In genomic region chr8:71568387-71568937, GRCm38 (mm10) we compare ENCODE assay signal across 8 mouse cellular contexts. TPM values are rescaled to one million over a fixed set of nuclear protein-coding genes. Genes with fewer than 3 reads are reported as not detected.
DNase-seq lines count a peak whose midpoint lies in the region; ATAC-seq and TF ChIP-seq lines count a peak whose summit lies in the region.

TSS of gene Slc27a1 (plus strand) at chr8:71568882.

- H3K36me3 ChIP-seq in embryonic facial prominence, embryonic 14.5 days (ENCODE audit: control insufficient read depth, insufficient read depth, low read length), result no peaks in the 10 kb centered on the region
- no peaks in the 10 kb centered on the region for H3K36me3 ChIP-seq in heart, embryonic 14.5 days (ENCODE audit: control insufficient read depth, insufficient read depth, low read length)
- no peaks in the 10 kb centered on the region for H3K36me3 ChIP-seq in kidney, postnatal 0 days (ENCODE audit: insufficient read depth, low read length)
- no peaks in the 10 kb centered on the region for H3K36me3 ChIP-seq in liver, embryonic 13.5 days
- no peaks in the 10 kb centered on the region for H3K36me3 ChIP-seq in neural tube, embryonic 13.5 days

- 8% methylated on average over 13 of the region's 13 CpGs for whole genome bisulfite sequencing in embryonic facial prominence, embryonic 14.5 days
- 16% methylated on average over 13 of the region's 13 CpGs for WGBS in heart, embryonic 14.5 days
- 8% methylated on average over 13 of the region's 13 CpGs for WGBS in kidney, postnatal 0 days
- 28% methylated on average over 13 of the region's 13 CpGs for WGBS in liver, embryonic 13.5 days (ENCODE audit: insufficient replicate concordance)
- 14% methylated on average over 13 of the region's 13 CpGs for WGBS in neural tube, embryonic 13.5 days

- no peak for TF ChIP-seq CTCF in kidney, postnatal 0 days (IDR thresholded peaks at IDR 0.05; ENCODE audit: low read depth)

- H3K27ac ChIP-seq in embryonic facial prominence, embryonic 14.5 days (replicated peaks; ENCODE audit: low read depth, low read length), result peak within 1 kb of the TSS; percentile 81
- peak within 1 kb of the TSS in 1 of 2 experiments; percentile 64; a peak in 2 of 4 replicates for H3K27ac ChIP-seq in heart, embryonic 14.5 days (replicated peaks in 1 of 2; ENCODE audit: control insufficient read depth in 1 of 2, insufficient read depth in 1 of 2, low read depth in 2 of 2, low read length in 2 of 2)
- peak within 1 kb of the TSS; percentile 96 for H3K27ac ChIP-seq in kidney, postnatal 0 days
- no peak within 1 kb of the TSS for H3K27ac ChIP-seq in liver, embryonic 13.5 days
- H3K27ac ChIP-seq in neural tube, embryonic 13.5 days (replicated peaks), result peak within 1 kb of the TSS; percentile 82

- peak within 1 kb of the TSS; percentile 74 for H3K9ac ChIP-seq in embryonic facial prominence, embryonic 14.5 days (ENCODE audit: low read depth, low read length)
- H3K9ac ChIP-seq in heart, embryonic 14.5 days (ENCODE audit: low read length), result peak within 1 kb of the TSS; percentile 73
- peak within 1 kb of the TSS; percentile 67 for H3K9ac ChIP-seq in kidney, postnatal 0 days (ENCODE audit: low read depth, low read length)
- 0 out of 2 replicates have a peak within 1 kb of the TSS, but pooled peaks have one; percentile 47 for H3K9ac ChIP-seq in liver, embryonic 13.5 days
- H3K9ac ChIP-seq in neural tube, embryonic 13.5 days, result peak within 1 kb of the TSS; percentile 83

- H3K9me3 ChIP-seq in embryonic facial prominence, embryonic 14.5 days (ENCODE audit: control insufficient read depth, low read length), result no peaks in the 10 kb centered on the region
- 0 out of 2 replicates have a peak, but pooled peaks cover 2% of the 10 kb centered on the region for H3K9me3 ChIP-seq in heart, embryonic 14.5 days (ENCODE audit: control insufficient read depth, low read length)
- H3K9me3 ChIP-seq in kidney, postnatal 0 days (replicated peaks; ENCODE audit: low read length), result no peaks in the 10 kb centered on the region
- peaks cover 8% of the 10 kb centered on the region; the same call in 1 of the 2 replicates for H3K9me3 ChIP-seq in liver, embryonic 13.5 days (replicated peaks)
- H3K9me3 ChIP-seq in neural tube, embryonic 13.5 days, result no peaks in the 10 kb centered on the region

- H3K27me3 ChIP-seq in embryonic facial prominence, embryonic 14.5 days (replicated peaks; ENCODE audit: control insufficient read depth, insufficient read depth, low read length), result peaks cover 3% of the 10 kb centered on the region; the same call in 1 of the 2 replicates
- 0 out of 2 replicates have a peak, but pooled peaks cover 4% of the 10 kb centered on the region for H3K27me3 ChIP-seq in heart, embryonic 14.5 days (ENCODE audit: control insufficient read depth, insufficient read depth, low read length)
- no peaks in the 10 kb centered on the region for H3K27me3 ChIP-seq in kidney, postnatal 0 days (ENCODE audit: insufficient read depth, low read length)
- H3K27me3 ChIP-seq in liver, embryonic 13.5 days, result peaks cover 47% of the 10 kb centered on the region
- peaks cover 54% of the 10 kb centered on the region for H3K27me3 ChIP-seq in neural tube, embryonic 13.5 days

- H3K4me2 ChIP-seq in embryonic facial prominence, embryonic 14.5 days (ENCODE audit: low read depth, low read length), result peak within 1 kb of the TSS; percentile 87
- peak within 1 kb of the TSS; percentile 91 for H3K4me2 ChIP-seq in heart, embryonic 14.5 days (ENCODE audit: low read length)
- peak within 1 kb of the TSS; percentile 62 for H3K4me2 ChIP-seq in kidney, postnatal 0 days (ENCODE audit: low read length)
- peak within 1 kb of the TSS; percentile 81 for H3K4me2 ChIP-seq in liver, embryonic 13.5 days
- H3K4me2 ChIP-seq in neural tube, embryonic 13.5 days, result peak within 1 kb of the TSS; percentile 84

- no peak for ATAC-seq in embryonic facial prominence, embryonic 14.5 days (ENCODE audit: low read depth)
- ATAC-seq in heart, embryonic 14.5 days (ENCODE audit: insufficient number of reproducible peaks, insufficient read depth, low FRiP score, low read depth), result no peak
- ATAC-seq in kidney, postnatal 0 days (replicated peaks; ENCODE audit: low FRiP score, low read depth), result peak; percentile 9; the same call in 1 of the 2 replicates
- ATAC-seq in liver, embryonic 13.5 days (ENCODE audit: low read depth), result no peak
- ATAC-seq in neural tube, embryonic 13.5 days (ENCODE audit: low read depth), result no peak; the same call in 1 of the 2 replicates

- DNase-seq in thymus, postnatal 0 days (ENCODE audit: low spot score), result no peak
- no peak for DNase-seq in thymus, adult 18-20 months
- no peak for DNase-seq in embryonic facial prominence, embryonic 14.5 days (ENCODE audit: low spot score)
- peak; percentile 64 for DNase-seq in kidney, postnatal 0 days (ENCODE audit: low spot score)
- no peak for DNase-seq in liver, embryonic 13.5 days
- no peak for DNase-seq in natural killer cell, adult 2 months (ENCODE audit: low spot score in 2 of 2)

- H3K4me1 ChIP-seq in embryonic facial prominence, embryonic 14.5 days (ENCODE audit: control insufficient read depth, insufficient read depth, low read length), result peaks cover 19% of the 10 kb centered on the region; the same call in 1 of the 2 replicates
- peaks cover 16 to 26% of the 10 kb centered on the region in 2 experiments for H3K4me1 ChIP-seq in heart, embryonic 14.5 days (ENCODE audit: control insufficient read depth in 2 of 2, insufficient read depth in 2 of 2, low read length in 2 of 2)
- H3K4me1 ChIP-seq in kidney, postnatal 0 days (replicated peaks; ENCODE audit: insufficient read depth, low read length), result peaks cover 6% of the 10 kb centered on the region; the same call in 1 of the 2 replicates
- peaks cover 26% of the 10 kb centered on the region for H3K4me1 ChIP-seq in liver, embryonic 13.5 days (replicated peaks)
- peaks cover 45% of the 10 kb centered on the region for H3K4me1 ChIP-seq in neural tube, embryonic 13.5 days (replicated peaks)

- H3K4me3 ChIP-seq in embryonic facial prominence, embryonic 14.5 days (ENCODE audit: low read depth, low read length), result peak within 1 kb of the TSS; percentile 62
- H3K4me3 ChIP-seq in heart, embryonic 14.5 days (ENCODE audit: control insufficient read depth in 1 of 2, insufficient read depth in 1 of 2, low read depth in 1 of 2, low read length in 2 of 2), result peak within 1 kb of the TSS; percentile 53 to 54
- H3K4me3 ChIP-seq in kidney, postnatal 0 days (replicated peaks; ENCODE audit: low read depth, low read length), result peak within 1 kb of the TSS; percentile 61
- peak within 1 kb of the TSS; percentile 59 for H3K4me3 ChIP-seq in liver, embryonic 13.5 days (replicated peaks)
- peak within 1 kb of the TSS; percentile 66 for H3K4me3 ChIP-seq in neural tube, embryonic 13.5 days

RNA-seq across cellular contexts. Expression of gene Slc27a1, which starts in this region (rescaled TPM):
- 32.4 and 33.8 TPM in 2 replicates for polyA plus RNA-seq in thymus, postnatal 0 days (2015; fragmentation: Nextera tagmentation; extraction: Ambion mirVana)
- polyA plus RNA-seq in embryonic facial prominence, embryonic 14.5 days (2014; fragmentation: Nextera tagmentation; extraction: Ambion mirVana), result 15.5 and 20.4 TPM in 2 replicates
- 14.6 and 15.3 TPM in 2 replicates for polyA plus RNA-seq in heart, embryonic 14.5 days (2014; fragmentation: Nextera tagmentation; extraction: Ambion mirVana)
- 50.5 and 53.7 TPM in 2 replicates for polyA plus RNA-seq in kidney, postnatal 0 days (2015; fragmentation: Nextera tagmentation; extraction: Ambion mirVana)
- polyA plus RNA-seq in liver, embryonic 13.5 days (2015; fragmentation: Nextera tagmentation; extraction: Ambion mirVana), result 2.3 and 2.5 TPM in 2 replicates
- polyA plus RNA-seq in neural tube, embryonic 13.5 days (2015; fragmentation: Nextera tagmentation; extraction: Ambion mirVana), result 81.7 and 82.0 TPM in 2 replicates
